Mouse (Mus musculus): ENCODE results near the gene Prkab2. TPM values are rescaled to one million over a fixed set of nuclear protein-coding genes. Genes with fewer than 3 reads are reported as not detected.

The Prkab2 gene
- polyA plus RNA-seq, 1 experiment from 2014 or later, result 16.9 TPM

DNA sequence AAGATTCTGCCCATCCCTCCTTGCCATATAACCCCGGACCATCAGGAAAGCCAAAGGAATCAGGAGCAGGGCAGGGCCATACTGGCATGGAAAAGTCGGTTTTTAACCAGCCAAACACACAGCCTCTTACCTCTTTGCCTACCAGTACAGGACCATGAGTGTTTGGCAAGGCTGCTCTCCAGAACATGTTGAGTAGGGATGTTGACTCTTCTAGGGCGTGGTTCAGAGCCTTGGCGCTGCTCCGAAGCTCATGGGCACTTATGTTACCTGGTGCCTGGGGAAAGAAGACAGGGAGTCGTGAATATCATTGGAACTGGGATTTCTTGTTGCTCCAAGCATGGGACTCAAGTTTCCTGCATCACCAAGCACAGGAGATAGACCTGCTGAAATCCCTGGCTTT, 35.8 kb downstream of the Prkab2 start:
- Histone ChIP-seq H3K9ac (ENCODE audit: low read depth, low read length) (no peak overlapping the region), H3K36me3 (ENCODE audit: control insufficient read depth, insufficient read depth, low read length) (peaks cover 43% of the 10 kb centered on the region), H3K9me3 (replicated peaks; ENCODE audit: control insufficient read depth, low read length, poor library complexity, severe bottlenecking) (no peaks in the 10 kb centered on the region), H3K27ac (ENCODE audit: low read length) (no peak overlapping the region), H3K27me3 (ENCODE audit: control insufficient read depth, insufficient read depth, low read depth, low read length) (no peaks in the 10 kb centered on the region), H3K4me3 (ENCODE audit: low read depth, low read length) (no peak overlapping the region), H3K4me1 (ENCODE audit: control insufficient read depth, insufficient read depth, low read length) (no peaks in the 10 kb centered on the region), H3K4me2 (ENCODE audit: low read length) (no peak overlapping the region)
- no peak for ATAC-seq
- WGBS, result 89% methylated on average over 6 of the region's 6 CpGs

- no peaks in the 10 kb centered on the region for H3K4me1 ChIP-seq (ENCODE audit: control insufficient read depth, insufficient read depth, low read length)
- peaks cover 49% of the 10 kb centered on the region for H3K36me3 ChIP-seq (ENCODE audit: control insufficient read depth, insufficient read depth, low read length)
- no peak overlapping the region for H3K9ac ChIP-seq (ENCODE audit: low read depth, low read length)
- no peaks in the 10 kb centered on the region for H3K9me3 ChIP-seq (replicated peaks; ENCODE audit: control insufficient read depth, low read length, poor library complexity, severe bottlenecking)
- ATAC-seq, result no peak
- 87% methylated on average over 9 of the region's 9 CpGs for WGBS
- H3K4me3 ChIP-seq (ENCODE audit: low read depth, low read length), result no peak overlapping the region
- no peaks in the 10 kb centered on the region for H3K27me3 ChIP-seq (ENCODE audit: control insufficient read depth, insufficient read depth, low read depth, low read length)
- no peak overlapping the region for H3K4me2 ChIP-seq (ENCODE audit: low read length)
- no peak overlapping the region for H3K27ac ChIP-seq (ENCODE audit: low read length)
These were observed 38.9 kb downstream of the Prkab2 start for GRCm38 (mm10) chr3:97696866-97697265.

DNA sequence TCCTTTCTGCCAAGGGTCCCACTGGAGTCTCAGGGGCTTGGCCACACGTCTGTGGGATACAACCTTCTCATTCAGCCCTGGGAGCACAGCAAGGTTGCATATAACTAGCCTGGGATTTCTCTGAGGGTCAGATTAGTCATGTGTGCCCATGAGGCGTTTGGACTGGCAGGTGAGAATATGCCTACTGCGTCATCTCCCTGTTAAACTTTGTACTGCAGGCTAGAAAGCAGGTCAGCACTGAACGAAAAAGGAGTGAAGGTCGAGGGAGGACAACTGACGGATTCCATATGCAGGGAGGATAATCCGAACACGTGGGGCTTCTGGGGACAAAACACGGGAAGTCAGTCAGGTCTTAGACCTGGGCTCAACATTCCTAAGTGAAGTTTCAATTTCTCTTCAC, 39.3 kb downstream of the Prkab2 start:
- Histone ChIP-seq H3K27ac (ENCODE audit: low read length) (no peak overlapping the region), H3K4me1 (ENCODE audit: control insufficient read depth, insufficient read depth, low read length) (no peaks in the 10 kb centered on the region), H3K27me3 (ENCODE audit: control insufficient read depth, insufficient read depth, low read depth, low read length) (no peaks in the 10 kb centered on the region), H3K4me3 (ENCODE audit: low read depth, low read length) (no peak overlapping the region), H3K4me2 (ENCODE audit: low read length) (no peak overlapping the region), H3K36me3 (ENCODE audit: control insufficient read depth, insufficient read depth, low read length) (peaks cover 52% of the 10 kb centered on the region), H3K9ac (ENCODE audit: low read depth, low read length) (no peak overlapping the region), H3K9me3 (replicated peaks; ENCODE audit: control insufficient read depth, low read length, poor library complexity, severe bottlenecking) (no peaks in the 10 kb centered on the region)
- ATAC-seq, result no peak
- WGBS, result 81% methylated on average over 9 of the region's 9 CpGs

DNA sequence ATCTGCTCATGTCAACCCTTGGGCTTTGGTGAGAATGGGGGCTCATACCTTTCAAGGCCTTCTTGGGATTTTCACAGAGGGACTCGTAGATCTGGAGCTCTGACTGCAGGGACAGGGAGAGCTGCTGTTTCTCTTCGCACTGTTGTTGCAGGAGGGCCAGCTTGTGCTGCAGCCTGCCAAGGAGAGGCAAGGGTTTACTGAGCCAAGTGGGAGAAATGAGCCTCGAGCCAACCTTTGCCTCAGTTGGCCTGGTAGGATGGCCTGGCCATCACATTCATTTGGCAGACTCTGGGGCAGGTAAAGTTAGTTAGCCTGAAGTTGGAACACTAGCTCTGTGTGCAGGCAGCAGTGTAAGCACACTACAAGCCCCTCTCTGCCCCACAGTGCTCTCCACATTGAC, 41.1 kb downstream of the Prkab2 start:
- Histone ChIP-seq H3K27me3 (ENCODE audit: control insufficient read depth, insufficient read depth, low read depth, low read length) (no peaks in the 10 kb centered on the region), H3K4me3 (ENCODE audit: low read depth, low read length) (no peak overlapping the region), H3K36me3 (ENCODE audit: control insufficient read depth, insufficient read depth, low read length) (peaks cover 44% of the 10 kb centered on the region), H3K4me2 (ENCODE audit: low read length) (no peak overlapping the region), H3K4me1 (ENCODE audit: control insufficient read depth, insufficient read depth, low read length) (no peaks in the 10 kb centered on the region), H3K9ac (ENCODE audit: low read depth, low read length) (no peak overlapping the region), H3K27ac (ENCODE audit: low read length) (no peak overlapping the region), H3K9me3 (replicated peaks; ENCODE audit: control insufficient read depth, low read length, poor library complexity, severe bottlenecking) (no peaks in the 10 kb centered on the region)
- no peak for ATAC-seq
- 84% methylated on average over 3 of the region's 3 CpGs for WGBS

GRCm38 (mm10) chr3:97701198-97701597, 43.2 kb downstream of the Prkab2 start:
- Histone ChIP-seq H3K4me1 (ENCODE audit: control insufficient read depth, insufficient read depth, low read length) (no peaks in the 10 kb centered on the region), H3K9ac (ENCODE audit: low read depth, low read length) (no peak overlapping the region), H3K4me2 (ENCODE audit: low read length) (no peak overlapping the region), H3K9me3 (replicated peaks; ENCODE audit: control insufficient read depth, low read length, poor library complexity, severe bottlenecking) (no peaks in the 10 kb centered on the region), H3K27ac (ENCODE audit: low read length) (no peak overlapping the region), H3K27me3 (ENCODE audit: control insufficient read depth, insufficient read depth, low read depth, low read length) (no peaks in the 10 kb centered on the region), H3K36me3 (ENCODE audit: control insufficient read depth, insufficient read depth, low read length) (peaks cover 28% of the 10 kb centered on the region), H3K4me3 (ENCODE audit: low read depth, low read length) (no peak overlapping the region)
- 67% methylated on average over 3 of the region's 3 CpGs for WGBS
- no peak for ATAC-seq

GRCm38 (mm10) chr3:97702448-97703080, 44.6 kb downstream of the Prkab2 start:
- 93% methylated on average over 11 of the region's 11 CpGs for WGBS
- Histone ChIP-seq H3K4me3 (ENCODE audit: low read depth, low read length) (no peak overlapping the region), H3K27ac (ENCODE audit: low read length) (no peak overlapping the region), H3K36me3 (ENCODE audit: control insufficient read depth, insufficient read depth, low read length) (peaks cover 27% of the 10 kb centered on the region; the same call in 1 of the 2 replicates), H3K27me3 (ENCODE audit: control insufficient read depth, insufficient read depth, low read depth, low read length) (no peaks in the 10 kb centered on the region), H3K9ac (ENCODE audit: low read depth, low read length) (no peak overlapping the region), H3K4me2 (ENCODE audit: low read length) (no peak overlapping the region), H3K4me1 (ENCODE audit: control insufficient read depth, insufficient read depth, low read length) (no peaks in the 10 kb centered on the region), H3K9me3 (replicated peaks; ENCODE audit: control insufficient read depth, low read length, poor library complexity, severe bottlenecking) (no peaks in the 10 kb centered on the region)
- no peak for ATAC-seq

- no peak overlapping the region for H3K4me2 ChIP-seq (ENCODE audit: low read length)
- H3K36me3 ChIP-seq (ENCODE audit: control insufficient read depth, insufficient read depth, low read length), result peaks cover 24% of the 10 kb centered on the region; the same call in 1 of the 2 replicates
- H3K4me1 ChIP-seq (ENCODE audit: control insufficient read depth, insufficient read depth, low read length), result no peaks in the 10 kb centered on the region
- no peaks in the 10 kb centered on the region for H3K9me3 ChIP-seq (replicated peaks; ENCODE audit: control insufficient read depth, low read length, poor library complexity, severe bottlenecking)
- no peak for ATAC-seq
- no peak overlapping the region for H3K4me3 ChIP-seq (ENCODE audit: low read depth, low read length)
- H3K27me3 ChIP-seq (ENCODE audit: control insufficient read depth, insufficient read depth, low read depth, low read length), result no peaks in the 10 kb centered on the region
- 92% methylated on average over 3 of the region's 3 CpGs for WGBS
- H3K9ac ChIP-seq (ENCODE audit: low read depth, low read length), result no peak overlapping the region
- no peak overlapping the region for H3K27ac ChIP-seq (ENCODE audit: low read length)
These were observed 47.5 kb downstream of the Prkab2 start for GRCm38 (mm10) chr3:97705508-97705907.

DNA sequence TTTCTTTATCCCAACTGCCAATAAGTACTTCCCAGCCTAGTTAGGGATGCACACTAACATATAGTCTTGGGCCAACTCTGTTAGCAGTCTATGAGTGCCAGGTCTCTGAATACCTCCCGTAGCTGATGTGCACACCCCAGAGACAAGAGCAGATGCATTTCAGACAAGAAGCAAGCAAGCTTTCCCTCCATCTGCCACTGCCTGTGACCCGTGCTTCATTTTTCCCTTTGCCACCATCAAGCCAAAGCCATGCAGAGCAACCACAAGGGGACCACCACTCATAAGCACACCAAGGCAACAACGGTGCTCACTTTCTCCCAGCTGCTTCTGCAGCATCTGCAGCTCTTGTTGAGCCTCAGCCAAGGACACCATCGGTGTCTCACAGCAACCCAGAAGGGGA, 48.6 kb downstream of the Prkab2 start:
- no peak for ATAC-seq
- Histone ChIP-seq H3K9ac (ENCODE audit: low read depth, low read length) (no peak overlapping the region), H3K4me2 (ENCODE audit: low read length) (no peak overlapping the region), H3K4me1 (ENCODE audit: control insufficient read depth, insufficient read depth, low read length) (no peaks in the 10 kb centered on the region), H3K27ac (ENCODE audit: low read length) (no peak overlapping the region), H3K9me3 (replicated peaks; ENCODE audit: control insufficient read depth, low read length, poor library complexity, severe bottlenecking) (no peaks in the 10 kb centered on the region), H3K4me3 (ENCODE audit: low read depth, low read length) (no peak overlapping the region), H3K27me3 (ENCODE audit: control insufficient read depth, insufficient read depth, low read depth, low read length) (no peaks in the 10 kb centered on the region), H3K36me3 (ENCODE audit: control insufficient read depth, insufficient read depth, low read length) (peaks cover 20% of the 10 kb centered on the region; the same call in 1 of the 2 replicates)
- 83% methylated on average over 4 of the region's 4 CpGs for WGBS

DNA sequence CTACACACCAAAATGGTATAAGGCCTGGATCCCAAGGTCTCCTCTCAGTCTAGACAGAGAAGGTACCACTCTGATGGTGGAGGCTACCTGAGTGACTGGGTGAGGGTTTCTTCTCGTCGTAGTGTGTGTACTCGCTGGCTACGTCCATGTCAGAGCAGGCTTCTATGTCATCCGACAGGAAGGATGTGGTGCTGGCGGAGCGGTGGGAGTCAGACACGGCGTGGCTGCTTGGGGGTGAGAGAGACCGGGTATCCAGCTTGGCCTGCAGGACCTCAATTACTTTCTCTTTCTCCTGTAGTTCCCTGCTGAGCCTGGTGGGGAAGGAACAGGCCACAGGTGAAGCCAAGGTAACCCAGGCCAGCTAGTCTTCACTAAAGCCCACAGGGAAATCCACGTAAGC, 52.1 kb downstream of the Prkab2 start:
- H3K4me2 ChIP-seq (ENCODE audit: low read length), result no peak overlapping the region
- H3K4me3 ChIP-seq (ENCODE audit: low read depth, low read length), result no peak overlapping the region
- ATAC-seq, result no peak
- H3K27me3 ChIP-seq (ENCODE audit: control insufficient read depth, insufficient read depth, low read depth, low read length), result no peaks in the 10 kb centered on the region
- no peak overlapping the region for H3K27ac ChIP-seq (ENCODE audit: low read length)
- H3K9ac ChIP-seq (ENCODE audit: low read depth, low read length), result no peak overlapping the region
- peaks cover 24% of the 10 kb centered on the region; the same call in 1 of the 2 replicates for H3K36me3 ChIP-seq (ENCODE audit: control insufficient read depth, insufficient read depth, low read length)
- H3K9me3 ChIP-seq (replicated peaks; ENCODE audit: control insufficient read depth, low read length, poor library complexity, severe bottlenecking), result no peaks in the 10 kb centered on the region
- H3K4me1 ChIP-seq (ENCODE audit: control insufficient read depth, insufficient read depth, low read length), result no peaks in the 10 kb centered on the region
- 94% methylated on average over 11 of the region's 11 CpGs for WGBS
